21 mouse cellular contexts compared by ENCODE assay signal in the genomic region with DNA sequence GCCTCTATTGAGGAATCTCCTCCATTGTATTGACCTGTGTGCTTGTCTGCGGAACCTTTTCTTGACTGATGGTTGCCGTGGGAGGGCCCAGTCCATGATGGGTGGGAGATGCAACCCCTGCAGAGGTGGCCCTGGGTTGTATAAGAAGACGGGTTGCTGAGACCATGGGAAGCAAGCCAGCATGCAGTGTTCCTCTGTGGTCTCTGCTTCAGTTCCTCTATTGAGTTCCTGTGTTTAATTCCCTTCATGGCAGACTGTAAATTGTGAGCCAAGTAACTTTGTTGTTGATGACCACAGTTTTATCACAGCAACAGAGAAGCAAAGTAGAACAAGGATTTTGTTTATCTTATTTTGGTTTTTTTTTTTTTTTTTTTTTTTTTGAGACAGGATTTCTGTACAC.
A peak's percentile ranks its signal among the peaks of the same experiment; 100 is the strongest.
DNase-seq lines count a peak whose midpoint lies in the region; ATAC-seq and TF ChIP-seq lines count a peak whose summit lies in the region.
"Had no signal": no experiment of that assay in that cellular context is flagged by ENCODE, and none has a peak within 500 bp of the region (broad histone marks: within the 10 kb centered on the region; RNA-seq: fewer than 3 reads in every experiment).

No protein-coding gene starts in this region.

- no peak for TF ChIP-seq EP300 in lung, postnatal 0 days (IDR thresholded peaks at IDR 0.05)

- H3K36me3 ChIP-seq in heart, embryonic 12.5 days: no peaks in the 10 kb centered on the region
- no peaks in the 10 kb centered on the region for H3K36me3 ChIP-seq in lung, postnatal 0 days (ENCODE audit: insufficient read depth, low read length)
- H3K36me3 ChIP-seq: embryonic facial prominence, embryonic 15.5 days; forebrain, embryonic 10.5 days; forebrain, embryonic 15.5 days; heart, embryonic 13.5 days; hindbrain, embryonic 13.5 days had no signal

- no peaks in the 10 kb centered on the region for H3K4me1 ChIP-seq in heart, embryonic 12.5 days (replicated peaks)
- no peaks in the 10 kb centered on the region for H3K4me1 ChIP-seq in lung, postnatal 0 days (ENCODE audit: insufficient read depth, low read depth, low read length)

- no peak for ATAC-seq in heart, embryonic 12.5 days (ENCODE audit: insufficient number of reproducible peaks, low FRiP score)
- ATAC-seq in lung, postnatal 0 days: no peak
- peak; percentile 79 for ATAC-seq in common myeloid progenitor, adult 5-6 weeks (replicated peaks; ENCODE audit: low read depth, poor library complexity, severe bottlenecking)
- ATAC-seq: forebrain, embryonic 15.5 days; hindbrain, postnatal 0 days had no signal

- DNase-seq in heart, adult 11 months: peak; percentile 85
- DNase-seq in lung, postnatal 36 days: peak; percentile 39
- DNase-seq in lung, postnatal 0 days (ENCODE audit: low spot score): no peak
- no peak for DNase-seq in adrenal gland, adult 2 months
- no peak for DNase-seq in urinary bladder, postnatal 10 days (ENCODE audit: low spot score)
- DNase-seq: adrenal gland, postnatal 14 days; cerebellum, adult 11-12 months; cerebellum, adult 9-10 months; cerebellum, postnatal 36 days; gastrocnemius, postnatal 36 days; heart, postnatal 4 days had no signal

- H3K27me3 ChIP-seq in heart, embryonic 12.5 days (replicated peaks): no peaks in the 10 kb centered on the region
- no peaks in the 10 kb centered on the region for H3K27me3 ChIP-seq in lung, postnatal 0 days (replicated peaks; ENCODE audit: insufficient read depth, low read length)
- H3K27me3 ChIP-seq: embryonic facial prominence, embryonic 15.5 days; forebrain, embryonic 15.5 days; hindbrain, embryonic 13.5 days had no signal

- H3K27ac ChIP-seq in heart, embryonic 12.5 days (ENCODE audit: poor library complexity, severe bottlenecking): no peak overlapping the region
- no peak overlapping the region for H3K27ac ChIP-seq in lung, postnatal 0 days (ENCODE audit: low read length)
- H3K27ac ChIP-seq: embryonic facial prominence, embryonic 15.5 days; forebrain, embryonic 10.5 days; forebrain, embryonic 15.5 days; heart, adult 2 months; heart, embryonic 13.5 days; hindbrain, embryonic 13.5 days; hindbrain, postnatal 0 days had no signal

- no peak overlapping the region for H3K4me2 ChIP-seq in heart, embryonic 12.5 days
- H3K4me2 ChIP-seq in lung, postnatal 0 days (replicated peaks; ENCODE audit: low read depth, low read length): no peak overlapping the region
- H3K4me2 ChIP-seq: embryonic facial prominence, embryonic 15.5 days; forebrain, embryonic 15.5 days; heart, embryonic 13.5 days; hindbrain, embryonic 13.5 days had no signal

- H3K9me3 ChIP-seq in heart, embryonic 12.5 days (replicated peaks): no peaks in the 10 kb centered on the region
- H3K9me3 ChIP-seq in lung, postnatal 0 days (ENCODE audit: low read length): no peaks in the 10 kb centered on the region
- H3K9me3 ChIP-seq: embryonic facial prominence, embryonic 15.5 days; forebrain, embryonic 15.5 days; heart, embryonic 13.5 days; hindbrain, embryonic 13.5 days had no signal

- WGBS in heart, embryonic 12.5 days: 67% methylated on average over 3 of the region's 3 CpGs
- WGBS in lung, postnatal 0 days: 60% methylated on average over 3 of the region's 3 CpGs

- no peak overlapping the region for H3K9ac ChIP-seq in heart, embryonic 12.5 days
- no peak overlapping the region for H3K9ac ChIP-seq in lung, postnatal 0 days (replicated peaks; ENCODE audit: low read depth)
- H3K9ac ChIP-seq: embryonic facial prominence, embryonic 15.5 days; forebrain, embryonic 15.5 days; heart, embryonic 13.5 days; hindbrain, embryonic 13.5 days had no signal

- H3K4me3 ChIP-seq in heart, embryonic 12.5 days: no peak overlapping the region
- H3K4me3 ChIP-seq in lung, postnatal 0 days (ENCODE audit: low read depth, low read length): no peak overlapping the region
- H3K4me3 ChIP-seq: embryonic facial prominence, embryonic 15.5 days; erythroblast, embryonic 14.5 days; forebrain, embryonic 10.5 days; forebrain, embryonic 15.5 days; heart, adult 2 months; heart, embryonic 13.5 days; hindbrain, embryonic 13.5 days had no signal

- TF ChIP-seq CTCF in lung, postnatal 0 days (IDR thresholded peaks at IDR 0.05): no peak

Comparison
In these comparisons a context has a peak if more than half of its experiments do, and no peak if none do; other contexts are left out.
1. DNase-seq: peak in heart, adult 11 months (single experiment) and lung, postnatal 36 days (single experiment); none in lung, postnatal 0 days (single experiment), adrenal gland, adult 2 months (single experiment) and urinary bladder, postnatal 10 days (single experiment).